Mouse (Mus musculus) brown adipose tissue, adult 24 weeks (tissue): ENCODE measurements around the gene Pdpk1. TPM values are rescaled to one million over a fixed set of nuclear protein-coding genes. Genes with fewer than 3 reads are reported as not detected.

Experiments
- H3K27ac ChIP-seq: fragments of 200-500 bp; replicated peaks from 2 replicates; pipeline ENCODE4 v1.5.1; 2012; ENCODE audit warnings: low read depth, mild to moderate bottlenecking, low read length
- H3K4me1 ChIP-seq: fragments of 200-500 bp; 2 replicates; pipeline ENCODE4 v1.6.1; 2012; ENCODE audit warnings: low read length, mixed read lengths; ENCODE audit not compliant: control insufficient read depth, insufficient read depth, insufficient read length
- H3K4me3 ChIP-seq: fragments of 200-500 bp; 2 replicates; pipeline ENCODE4 v1.5.1; 2012; ENCODE audit warnings: low read depth, mild to moderate bottlenecking, low read length, moderate library complexity; ENCODE audit not compliant: insufficient read depth
- polyA plus RNA-seq: library from polyadenylated mRNA; stranded (reverse); fragments of >200 nt; gene quantifications from 2 replicates; pipeline ENCODE4 v1.2.4, GENCODE M21; 2012; ENCODE audit not compliant: missing spikeins, insufficient read depth, insufficient read length

Gene Pdpk1
- polyA plus RNA-seq: 23.9 and 24.3 TPM in 2 replicates

GRCm38 (mm10) chr17:24150824-24151223 lies at the start of gene Pdpk1:
TSS of gene Pdpk1 (minus strand) at chr17:24150924.
- Histone ChIP-seq H3K4me3 (peak within 1 kb of the TSS; percentile 44; the same call in 1 of the 2 replicates), H3K4me1 (no peaks in the 10 kb centered on the region)

GRCm38 (mm10) chr17:24199741-24200140 lies 49.0 kb upstream of the Pdpk1 start:
- Histone ChIP-seq H3K4me1 (peaks cover 11% of the 10 kb centered on the region), H3K4me3 (no peak overlapping the region), H3K27ac (no peak overlapping the region)

More at GRCm38 (mm10) chr17:24150824-24151223, at the start of gene Pdpk1:
- H3K27ac ChIP-seq: no peak within 1 kb of the TSS

GRCm38 (mm10) chr17:24199252-24199651 lies 48.5 kb upstream of the Pdpk1 start:
- no peak overlapping the region for H3K27ac ChIP-seq
- no peak overlapping the region for H3K4me3 ChIP-seq
- H3K4me1 ChIP-seq: 0 out of 2 replicates have a peak, but pooled peaks cover 8% of the 10 kb centered on the region

GRCm38 (mm10) chr17:24197032-24197824 lies 46.5 kb upstream of the Pdpk1 start:
- Histone ChIP-seq H3K27ac (no peak overlapping the region), H3K4me1 (0 out of 2 replicates have a peak, but pooled peaks cover 8% of the 10 kb centered on the region), H3K4me3 (no peak overlapping the region)

- Histone ChIP-seq H3K4me3 (no peak overlapping the region), H3K4me1 (0 out of 2 replicates have a peak, but pooled peaks cover 8% of the 10 kb centered on the region), H3K27ac (no peak overlapping the region)
These were observed 44.6 kb upstream of the Pdpk1 start for GRCm38 (mm10) chr17:24195349-24195748.

- Histone ChIP-seq H3K4me3 (no peak overlapping the region), H3K4me1 (0 out of 2 replicates have a peak, but pooled peaks cover 8% of the 10 kb centered on the region), H3K27ac (no peak overlapping the region)
These were observed 43.0 kb upstream of the Pdpk1 start for GRCm38 (mm10) chr17:24193769-24194168.

- H3K4me3 ChIP-seq: no peak overlapping the region
- 0 out of 2 replicates have a peak, but pooled peaks cover 8% of the 10 kb centered on the region for H3K4me1 ChIP-seq
- no peak overlapping the region for H3K27ac ChIP-seq
These were observed 42.5 kb upstream of the Pdpk1 start for GRCm38 (mm10) chr17:24193268-24193667.

- no peak overlapping the region for H3K27ac ChIP-seq
- no peak overlapping the region for H3K4me3 ChIP-seq
- H3K4me1 ChIP-seq: 0 out of 2 replicates have a peak, but pooled peaks cover 8% of the 10 kb centered on the region
These were observed 42.1 kb upstream of the Pdpk1 start for GRCm38 (mm10) chr17:24192848-24193247.

- Histone ChIP-seq H3K4me3 (no peak overlapping the region), H3K4me1 (0 out of 2 replicates have a peak, but pooled peaks cover 8% of the 10 kb centered on the region), H3K27ac (no peak overlapping the region)
These were observed 40.8 kb upstream of the Pdpk1 start for GRCm38 (mm10) chr17:24191481-24191880.

GRCm38 (mm10) chr17:24190934-24191333 lies 40.2 kb upstream of the Pdpk1 start:
- H3K27ac ChIP-seq: no peak overlapping the region
- no peak overlapping the region for H3K4me3 ChIP-seq
- H3K4me1 ChIP-seq: 0 out of 2 replicates have a peak, but pooled peaks cover 8% of the 10 kb centered on the region

GRCm38 (mm10) chr17:24174259-24174658 lies 23.5 kb upstream of the Pdpk1 start:
- Histone ChIP-seq H3K4me1 (no peaks in the 10 kb centered on the region), H3K27ac (no peak overlapping the region), H3K4me3 (no peak overlapping the region)

- H3K4me3 ChIP-seq: no peak overlapping the region
- no peak overlapping the region for H3K27ac ChIP-seq
- H3K4me1 ChIP-seq: no peaks in the 10 kb centered on the region
These were observed 22.7 kb upstream of the Pdpk1 start for GRCm38 (mm10) chr17:24173423-24173822.

GRCm38 (mm10) chr17:24171738-24172137 lies 21.0 kb upstream of the Pdpk1 start:
- Histone ChIP-seq H3K4me3 (no peak overlapping the region), H3K27ac (peak overlapping the region; percentile 74), H3K4me1 (peaks cover 7% of the 10 kb centered on the region)

GRCm38 (mm10) chr17:24170729-24171128 lies 20.0 kb upstream of the Pdpk1 start:
- Histone ChIP-seq H3K4me3 (0 out of 2 replicates have a peak overlapping the region, but pooled peaks have one; percentile 1), H3K4me1 (peaks cover 7% of the 10 kb centered on the region), H3K27ac (peak overlapping the region; percentile 58)

GRCm38 (mm10) chr17:24170125-24170524 lies 19.4 kb upstream of the Pdpk1 start:
- Histone ChIP-seq H3K4me3 (peak overlapping the region; percentile 79), H3K27ac (peak overlapping the region; percentile 55; the same call in 1 of the 2 replicates), H3K4me1 (peaks cover 7% of the 10 kb centered on the region)
